Mouse (Mus musculus) CH12.LX (cell line): ENCODE data around the gene Rnf169. TPM values are rescaled to one million over a fixed set of nuclear protein-coding genes. Genes with fewer than 3 reads are reported as not detected.

Experiments
- DNase-seq: peaks from one replicate; pipeline ENCODE4 v3.0.0-alpha.2; 2013; ENCODE audit errors: extremely low read depth
- H3K27ac ChIP-seq: 2 replicates; pipeline ENCODE4 v1.5.1; 2012; ENCODE audit warnings: low read depth, mild to moderate bottlenecking, control low read depth, moderate library complexity; ENCODE audit not compliant: insufficient read depth
- H3K27me3 ChIP-seq: replicated peaks from 2 replicates; pipeline ENCODE3; 2012; ENCODE audit warnings: inconsistent platforms
- H3K36me3 ChIP-seq, 2 experiments: replicated peaks in 1 of 2; 2 replicates each; pipeline versions ENCODE3 to v1.6.1; 2012; ENCODE audit warnings: inconsistent platforms in 1 of 2, low read length in 1 of 2, mild to moderate bottlenecking in 1 of 2, mixed read lengths in 1 of 2, moderate library complexity in 1 of 2; ENCODE audit not compliant: control insufficient read depth in 1 of 2, insufficient read depth in 1 of 2
- H3K4me1 ChIP-seq, 2 experiments: 2 replicates each; pipeline ENCODE4 v1.6.1; 2012; ENCODE audit warnings: inconsistent platforms in 1 of 2, moderate library complexity in 1 of 2; ENCODE audit not compliant: insufficient read depth in 2 of 2, control insufficient read depth in 1 of 2
- H3K4me2 ChIP-seq: 2 replicates; pipeline ENCODE4 v1.6.1; 2012; ENCODE audit warnings: low read depth, mild to moderate bottlenecking, control low read depth; ENCODE audit not compliant: poor library complexity, insufficient read depth, severe bottlenecking
- H3K4me3 ChIP-seq, 3 experiments: fragments of 150-350 bp in 1 of 3; sonication (generic) in 1 of 3; replicated peaks in 1 of 3; 2 replicates each; pipeline versions ENCODE3 to v1.5.1; 2011 to 2012; ENCODE audit warnings: low read depth in 2 of 3, low read length in 2 of 3, mild to moderate bottlenecking in 2 of 3, moderate library complexity in 2 of 3, control low read depth in 1 of 3, improper control_type of control experiment in 1 of 3, inconsistent platforms in 1 of 3, mixed read lengths in 1 of 3; ENCODE audit not compliant: poor library complexity in 1 of 3
- H3K79me2 ChIP-seq: replicated peaks from 2 replicates; pipeline ENCODE4 v1.6.1; 2012; ENCODE audit warnings: mild to moderate bottlenecking, moderate library complexity; ENCODE audit not compliant: control insufficient read depth, poor library complexity, insufficient read depth, severe bottlenecking; ENCODE audit errors: extremely low read depth
- H3K9ac ChIP-seq: 2 replicates; pipeline ENCODE4 v1.6.1; 2012; ENCODE audit warnings: low read depth, mild to moderate bottlenecking, control low read depth, moderate library complexity; ENCODE audit not compliant: insufficient read depth
- H3K9me3 ChIP-seq: replicated peaks from 2 replicates; pipeline ENCODE3; 2012; ENCODE audit warnings: low read length, inconsistent platforms, mixed read lengths
- CHD1 ChIP-seq: IDR thresholded peaks from 2 replicates; pipeline ENCODE4 v1.6.1; 2012; ENCODE audit warnings: low read depth, low read length, improper control_type of control experiment, inconsistent platforms
- CHD2 ChIP-seq: IDR thresholded peaks from 2 replicates; pipeline ENCODE4 v1.6.1; 2011; ENCODE audit warnings: low read length, improper control_type of control experiment
- CTCF ChIP-seq, 2 experiments: IDR thresholded peaks in 1 of 2; conservative IDR thresholded peaks in 1 of 2; 2 replicates each; pipeline ENCODE4 v1.5.1; 2011 to 2012; ENCODE audit warnings: low read depth in 2 of 2, low read length in 2 of 2, improper control_type of control experiment in 1 of 2, inconsistent platforms in 1 of 2, mild to moderate bottlenecking in 1 of 2, moderate library complexity in 1 of 2
- E2F4 ChIP-seq: IDR thresholded peaks from 2 replicates; pipeline ENCODE4 v1.6.1; 2011; ENCODE audit warnings: low read depth, low read length, improper control_type of control experiment; ENCODE audit not compliant: insufficient replicate concordance
- EP300 ChIP-seq: IDR thresholded peaks from 2 replicates; pipeline ENCODE4 v1.6.1; 2011; ENCODE audit warnings: low read length, improper control_type of control experiment
- GABPA ChIP-seq: IDR thresholded peaks from 2 replicates; pipeline ENCODE4 v1.6.1; 2012; ENCODE audit warnings: low read depth, low read length, improper control_type of control experiment, inconsistent platforms; ENCODE audit not compliant: insufficient replicate concordance
- JUND ChIP-seq: conservative IDR thresholded peaks from 2 replicates; pipeline ENCODE4 v1.6.1; 2011; ENCODE audit warnings: low read depth, low read length, improper control_type of control experiment
- MAFK ChIP-seq: IDR thresholded peaks from 2 replicates; pipeline ENCODE4 v1.6.1; 2011; ENCODE audit warnings: low read length, improper control_type of control experiment; ENCODE audit not compliant: insufficient replicate concordance
- MAX ChIP-seq: IDR thresholded peaks from 2 replicates; pipeline ENCODE4 v1.6.1; 2011; ENCODE audit warnings: low read length, improper control_type of control experiment
- MAZ ChIP-seq: IDR thresholded peaks from 2 replicates; pipeline ENCODE4 v1.6.1; 2012; ENCODE audit warnings: low read depth, mild to moderate bottlenecking, inconsistent platforms, low read length, improper control_type of control experiment, moderate library complexity
- MXI1 ChIP-seq: IDR thresholded peaks from 2 replicates; pipeline ENCODE4 v1.6.1; 2011; ENCODE audit warnings: mild to moderate bottlenecking, low read depth, low read length, improper control_type of control experiment
- NELFE ChIP-seq: IDR thresholded peaks from 2 replicates; pipeline ENCODE4 v1.6.1; 2011; ENCODE audit warnings: low read depth, low read length, improper control_type of control experiment
- PAX5 ChIP-seq: IDR thresholded peaks from 2 replicates; pipeline ENCODE4 v1.6.1; 2012; ENCODE audit warnings: low read length, inconsistent platforms, mixed read lengths
- POLR2A ChIP-seq: IDR thresholded peaks from 2 replicates; pipeline ENCODE4 v1.6.1; 2011; ENCODE audit warnings: low read depth, mild to moderate bottlenecking, improper control_type of control experiment, low read length
- POLR2AphosphoS2 ChIP-seq: IDR thresholded peaks from 2 replicates; pipeline ENCODE4 v1.6.1; 2011; ENCODE audit warnings: low read depth, low read length, improper control_type of control experiment
- RAD21 ChIP-seq: IDR thresholded peaks from 2 replicates; pipeline ENCODE4 v1.6.1; 2011; ENCODE audit warnings: low read depth, mild to moderate bottlenecking, low read length, improper control_type of control experiment, moderate library complexity
- SIN3A ChIP-seq: IDR thresholded peaks from 2 replicates; pipeline ENCODE4 v1.6.1; 2012; ENCODE audit warnings: low read length, improper control_type of control experiment, inconsistent platforms
- SMC3 ChIP-seq: IDR thresholded peaks from 2 replicates; pipeline ENCODE4 v1.6.1; 2011; ENCODE audit warnings: low read depth, low read length, improper control_type of control experiment
- TBP ChIP-seq: conservative IDR thresholded peaks from 2 replicates; pipeline ENCODE4 v1.6.1; 2011; ENCODE audit warnings: low read depth, low read length, improper control_type of control experiment
- ZKSCAN1 ChIP-seq: IDR thresholded peaks from 2 replicates; pipeline ENCODE4 v1.6.1; 2012; ENCODE audit warnings: low read depth, inconsistent platforms, low read length, improper control_type of control experiment, borderline replicate concordance
- dilution Hi-C: fragments of 300-500 bp; cut with MboI; formaldehyde crosslinking; loops from 2 replicates; pipeline ENCODE4 v1.14.3; 2020; ENCODE audit warnings: low sequenced_read_pairs; ENCODE audit not compliant: extremely low pct_unique_long_range_greater_than_20kb, extremely low pct_ligation_motif_present
- in situ Hi-C: fragments of 300-500 bp; cut with MboI; formaldehyde crosslinking; loops from 3 replicates; pipeline ENCODE4 v1.14.3; 2019; ENCODE audit warnings: low sequenced_read_pairs, low pct_ligation_motif_present, low pct_unique_long_range_greater_than_20kb, mixed read lengths
- polyA plus RNA-seq: library from polyadenylated mRNA; unstranded; fragments of >175 nt; gene quantifications from 2 replicates; pipeline ENCODE4 v1.2.1, GENCODE M21; 2012; ENCODE audit warnings: low read depth; ENCODE audit not compliant: insufficient read length
- total RNA-seq, 2 experiments: library from RNA; depleted of rRNA; stranded (reverse); fragments of 300-350 nt in 1 of 2; fragments of >200 nt in 1 of 2; gene quantifications; 2 replicates each; pipeline ENCODE4 v1.2.3; 2012 to 2014

Rnf169 gene
- total and polyA plus RNA-seq, 3 experiments: 3.7 to 11.4 (median 5.2) TPM

DNA sequence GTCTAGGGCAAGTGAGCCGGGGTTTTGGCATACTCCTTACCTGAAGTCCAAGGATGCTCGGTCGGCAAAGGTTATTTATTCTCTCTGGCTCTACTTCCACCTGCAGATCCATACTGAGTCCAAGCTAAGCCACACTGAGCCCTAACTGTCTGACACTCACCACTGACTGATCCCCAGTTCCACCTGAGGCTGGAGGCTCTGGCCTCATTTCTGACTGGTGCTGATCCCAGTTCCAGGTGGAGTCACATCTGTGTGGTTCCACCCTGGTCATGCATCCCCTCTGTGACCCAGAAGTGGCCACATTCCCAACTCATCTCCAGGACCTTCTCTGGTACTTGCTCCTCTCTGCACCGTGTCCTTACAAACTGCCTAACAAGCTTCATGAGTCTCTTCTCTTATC is 28.5 kb upstream of the Rnf169 start:
- no peak for TF ChIP-seq ZKSCAN1
- TF ChIP-seq GABPA: no peak
- TF ChIP-seq TBP: no peak
- TF ChIP-seq, all 38 proteins: peak for 0
- H3K79me2 ChIP-seq: no peaks in the 10 kb centered on the region
- no peak overlapping the region for H3K4me3 ChIP-seq
- no peaks in the 10 kb centered on the region for H3K9me3 ChIP-seq
- H3K27me3 ChIP-seq: peaks cover 60% of the 10 kb centered on the region
- dilution Hi-C loops: no loop called here
- no peaks in the 10 kb centered on the region for H3K36me3 ChIP-seq
- DNase-seq: no peak
- H3K4me2 ChIP-seq: no peak overlapping the region
- H3K9ac ChIP-seq: no peak overlapping the region
- in situ Hi-C loops: loop anchor here (25.0 kb wide), 1 partner anchor 179 kb away; the partner anchor contains the start of gene Kcne3
- no peak overlapping the region for H3K27ac ChIP-seq
- peaks cover 0 to 4% of the 10 kb centered on the region in 2 experiments; a peak in 2 of 4 replicates for H3K4me1 ChIP-seq

- H3K9ac ChIP-seq: no peak overlapping the region
- H3K79me2 ChIP-seq: no peaks in the 10 kb centered on the region
- H3K27me3 ChIP-seq: peaks cover 62% of the 10 kb centered on the region
- in situ Hi-C loops: loop anchor here (25.0 kb wide), 1 partner anchor 181 kb away; the partner anchor contains the start of gene Kcne3
- dilution Hi-C loops: no loop called here
- no peaks in the 10 kb centered on the region for H3K9me3 ChIP-seq
- no peak overlapping the region for H3K27ac ChIP-seq
- no peak for DNase-seq
- TF ChIP-seq RAD21: no peak
- H3K4me2 ChIP-seq: no peak overlapping the region
- no peaks in the 10 kb centered on the region for H3K36me3 ChIP-seq
- H3K4me1 ChIP-seq: peaks cover 0 to 4% of the 10 kb centered on the region in 2 experiments; a peak in 2 of 4 replicates
- no peak overlapping the region for H3K4me3 ChIP-seq
These were observed 26.2 kb upstream of the Rnf169 start for GRCm38 (mm10) chr7:100006411-100006810.

DNA sequence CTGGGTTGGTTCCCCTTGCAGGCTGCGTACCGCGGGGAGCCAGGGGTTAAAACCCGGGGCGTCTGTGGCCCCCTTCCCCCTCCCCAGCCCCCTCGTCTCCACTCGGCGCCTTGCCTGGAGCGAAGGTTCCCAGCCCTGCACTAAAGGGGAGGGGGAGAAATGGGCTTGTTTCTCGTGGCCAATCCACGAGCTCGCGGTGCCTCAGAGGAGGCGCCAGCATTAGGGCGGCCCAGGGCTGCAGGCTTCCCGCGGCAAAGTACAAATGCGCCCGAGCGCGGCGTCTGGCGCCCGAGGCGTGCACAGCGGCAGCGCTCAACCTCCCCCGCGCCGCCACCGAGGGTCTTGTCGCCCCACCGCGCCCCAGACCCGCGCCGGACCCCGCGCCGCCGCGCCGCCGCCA is 25.5 kb upstream of the Rnf169 start, which contains the start of gene Chrdl2:
TSS of gene Chrdl2 (plus strand) at position 383 of the 400 bp plus-strand sequence.
- dilution Hi-C loops (no loop called here), in situ Hi-C loops (loop anchor here (25.0 kb wide), 1 partner anchor 182 kb away; the partner anchor contains the start of gene Kcne3)
- H3K9ac ChIP-seq: no peak within 1 kb of the TSS
- no peak within 1 kb of the TSS for H3K4me3 ChIP-seq
- no peak within 1 kb of the TSS for H3K27ac ChIP-seq
- H3K4me2 ChIP-seq: no peak within 1 kb of the TSS
- no peaks in the 10 kb centered on the region for H3K9me3 ChIP-seq
- TF ChIP-seq POLR2AphosphoS2 (no peak), EP300 (no peak), JUND (no peak), CHD1 (no peak), CHD2 (no peak), POLR2A (no peak), CTCF (conservative IDR thresholded peaks at IDR 0.05 in 1 of 2, IDR thresholded peaks at IDR 0.05 in 1 of 2; ENCODE audit: low read depth in 2 of 2, low read length in 2 of 2) (no peak), MAX (no peak), NELFE (no peak), MXI1 (no peak), PAX5 (no peak), MAZ (no peak), E2F4 (no peak), SMC3 (no peak), MAFK (no peak), SIN3A (no peak)
- no peak for DNase-seq
- H3K79me2 ChIP-seq: no peaks in the 10 kb centered on the region
- H3K27me3 ChIP-seq: peaks cover 60% of the 10 kb centered on the region
- H3K36me3 ChIP-seq: no peaks in the 10 kb centered on the region
- peaks cover 0 to 4% of the 10 kb centered on the region in 2 experiments; a peak in 2 of 4 replicates for H3K4me1 ChIP-seq
